Mouse (Mus musculus): ENCODE data around the gene Cyp26a1. TPM values are rescaled to one million over a fixed set of nuclear protein-coding genes. Genes with fewer than 3 reads are reported as not detected.

Cyp26a1 gene
- 0.57 and 0.59 TPM in 2 replicates for polyA plus RNA-seq (2014; fragmentation: Nextera tagmentation; extraction: Ambion mirVana)

- Histone ChIP-seq H3K4me2 (peak within 1 kb of the TSS; percentile 77), H3K9me3 (replicated peaks; ENCODE audit: control insufficient read depth, low read length) (no peaks in the 10 kb centered on the region), H3K4me3 (ENCODE audit: low read depth, low read length) (peak within 1 kb of the TSS; percentile 41), H3K27ac (ENCODE audit: low read depth, low read length) (no peak within 1 kb of the TSS), H3K4me1 (ENCODE audit: control insufficient read depth, insufficient read depth, low read length) (peaks cover 38% of the 10 kb centered on the region), H3K27me3 (ENCODE audit: control insufficient read depth, insufficient read depth, low read length) (peaks cover 98% of the 10 kb centered on the region), H3K36me3 (ENCODE audit: control insufficient read depth, insufficient read depth, low read length) (no peaks in the 10 kb centered on the region), H3K9ac (ENCODE audit: low read depth, low read length) (no peak within 1 kb of the TSS)
- ATAC-seq (replicated peaks; ENCODE audit: insufficient number of reproducible peaks, low FRiP score, low TSS enrichment) = no peak
- WGBS (ENCODE audit: insufficient replicate concordance) = under 1% methylated on average over 51 of the region's 51 CpGs
Measured at GRCm38 (mm10) chr19:37697651-37698272, at the start of gene Cyp26a1. Gene Cyp26a1 (plus strand): TSS chr19:37697798.

DNA sequence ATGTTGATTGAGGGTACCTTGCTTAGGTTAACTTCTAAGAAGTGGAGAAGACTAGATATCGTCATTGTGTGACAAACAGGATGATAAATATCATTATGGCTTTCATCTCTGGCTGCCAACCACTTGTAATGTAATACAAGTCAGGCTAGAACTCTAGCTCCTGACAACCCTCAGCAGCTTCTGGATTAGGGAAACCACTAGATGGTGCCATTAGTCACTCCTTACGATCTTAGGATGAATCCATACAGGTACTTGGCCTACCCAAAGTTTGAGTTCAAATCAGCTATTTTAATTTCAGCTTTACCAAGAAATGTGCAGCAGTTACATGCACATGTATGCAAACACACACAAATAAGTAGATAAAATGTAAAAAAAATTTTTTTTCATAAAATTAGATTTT is 49.6 kb upstream of the Cyp26a1 start:
- Histone ChIP-seq H3K4me2 (no peak overlapping the region), H3K36me3 (ENCODE audit: control insufficient read depth, insufficient read depth, low read length) (no peaks in the 10 kb centered on the region), H3K9me3 (replicated peaks; ENCODE audit: control insufficient read depth, low read length) (no peaks in the 10 kb centered on the region), H3K9ac (ENCODE audit: low read depth, low read length) (no peak overlapping the region), H3K4me1 (ENCODE audit: control insufficient read depth, insufficient read depth, low read length) (no peaks in the 10 kb centered on the region), H3K27me3 (ENCODE audit: control insufficient read depth, insufficient read depth, low read length) (no peaks in the 10 kb centered on the region), H3K27ac (ENCODE audit: low read depth, low read length) (no peak overlapping the region), H3K4me3 (ENCODE audit: low read depth, low read length) (no peak overlapping the region)
- no peak for ATAC-seq (replicated peaks; ENCODE audit: insufficient number of reproducible peaks, low FRiP score, low TSS enrichment)
- WGBS (ENCODE audit: insufficient replicate concordance) = 23% methylated on average over 2 of the region's 2 CpGs

DNA sequence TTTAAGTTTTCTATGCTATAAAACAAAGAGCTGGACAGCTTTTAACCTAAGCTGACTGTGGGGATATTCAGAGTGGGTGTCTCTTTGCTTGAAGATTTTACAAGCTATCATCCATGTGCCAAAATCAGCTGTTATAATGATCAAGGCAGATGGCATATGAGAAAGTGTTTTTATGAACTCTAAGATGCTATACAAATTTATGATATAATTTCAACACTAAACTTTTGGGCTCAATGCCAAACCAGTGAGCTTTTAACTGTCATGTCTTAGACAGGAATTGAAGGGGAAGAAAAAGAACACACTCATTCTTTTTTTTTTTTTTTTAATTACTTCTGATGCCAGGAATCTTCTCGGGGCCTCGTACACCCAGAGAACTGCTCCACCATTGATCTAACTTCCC is 47.1 kb upstream of the Cyp26a1 start:
- no peak for ATAC-seq (replicated peaks; ENCODE audit: insufficient number of reproducible peaks, low FRiP score, low TSS enrichment)
- H3K9me3 ChIP-seq (replicated peaks; ENCODE audit: control insufficient read depth, low read length) = no peaks in the 10 kb centered on the region
- H3K4me2 ChIP-seq = no peak overlapping the region
- H3K9ac ChIP-seq (ENCODE audit: low read depth, low read length) = no peak overlapping the region
- H3K27ac ChIP-seq (ENCODE audit: low read depth, low read length) = no peak overlapping the region
- no peaks in the 10 kb centered on the region for H3K36me3 ChIP-seq (ENCODE audit: control insufficient read depth, insufficient read depth, low read length)
- H3K4me3 ChIP-seq (ENCODE audit: low read depth, low read length) = no peak overlapping the region
- no peaks in the 10 kb centered on the region for H3K27me3 ChIP-seq (ENCODE audit: control insufficient read depth, insufficient read depth, low read length)
- H3K4me1 ChIP-seq (ENCODE audit: control insufficient read depth, insufficient read depth, low read length) = no peaks in the 10 kb centered on the region
- 76% methylated on average over 2 of the region's 2 CpGs for WGBS (ENCODE audit: insufficient replicate concordance)

DNA sequence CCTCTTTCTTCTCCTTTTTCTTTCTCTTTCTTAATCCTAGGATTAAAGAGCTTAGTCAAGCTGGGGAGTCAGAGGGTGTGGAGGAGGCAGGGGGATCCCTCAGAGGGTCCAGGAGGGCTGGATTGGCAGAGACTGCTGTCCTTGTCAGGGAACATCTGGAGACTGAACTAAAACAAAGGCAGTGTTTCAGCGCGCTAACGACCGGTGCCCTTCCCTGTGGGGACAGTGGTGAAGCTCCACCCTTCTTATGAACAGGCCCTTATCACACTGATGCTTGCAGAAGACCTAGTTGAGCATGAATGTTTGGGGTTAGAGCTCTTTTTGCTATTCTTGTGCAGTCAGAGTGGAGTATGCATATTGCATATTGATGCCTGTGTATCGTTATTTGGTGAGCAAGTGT is 43.6 kb upstream of the Cyp26a1 start:
- ATAC-seq (replicated peaks; ENCODE audit: insufficient number of reproducible peaks, low FRiP score, low TSS enrichment) = no peak

GRCm38 (mm10) chr19:37656441-37656840 is 41.2 kb upstream of the Cyp26a1 start:
- Histone ChIP-seq H3K27ac (ENCODE audit: low read depth, low read length) (no peak overlapping the region), H3K4me3 (ENCODE audit: low read depth, low read length) (no peak overlapping the region), H3K36me3 (ENCODE audit: control insufficient read depth, insufficient read depth, low read length) (no peaks in the 10 kb centered on the region), H3K4me2 (no peak overlapping the region), H3K9me3 (replicated peaks; ENCODE audit: control insufficient read depth, low read length) (no peaks in the 10 kb centered on the region), H3K4me1 (ENCODE audit: control insufficient read depth, insufficient read depth, low read length) (peaks cover 6% of the 10 kb centered on the region; the same call in 1 of the 2 replicates), H3K9ac (ENCODE audit: low read depth, low read length) (no peak overlapping the region), H3K27me3 (ENCODE audit: control insufficient read depth, insufficient read depth, low read length) (no peaks in the 10 kb centered on the region)
- ATAC-seq (replicated peaks; ENCODE audit: insufficient number of reproducible peaks, low FRiP score, low TSS enrichment) = no peak
- WGBS (ENCODE audit: insufficient replicate concordance) = 7% methylated on average over 9 of the region's 9 CpGs

More for the DNA sequence above, 43.6 kb upstream of the Cyp26a1 start:
- 35% methylated on average over 5 of the region's 5 CpGs for WGBS (ENCODE audit: insufficient replicate concordance)
- Histone ChIP-seq H3K27ac (ENCODE audit: low read depth, low read length) (no peak overlapping the region; the same call in 1 of the 2 replicates), H3K4me3 (ENCODE audit: low read depth, low read length) (no peak overlapping the region), H3K4me1 (ENCODE audit: control insufficient read depth, insufficient read depth, low read length) (peaks cover 6% of the 10 kb centered on the region; the same call in 1 of the 2 replicates), H3K36me3 (ENCODE audit: control insufficient read depth, insufficient read depth, low read length) (no peaks in the 10 kb centered on the region), H3K9ac (ENCODE audit: low read depth, low read length) (no peak overlapping the region), H3K4me2 (no peak overlapping the region), H3K27me3 (ENCODE audit: control insufficient read depth, insufficient read depth, low read length) (no peaks in the 10 kb centered on the region), H3K9me3 (replicated peaks; ENCODE audit: control insufficient read depth, low read length) (no peaks in the 10 kb centered on the region)

DNA sequence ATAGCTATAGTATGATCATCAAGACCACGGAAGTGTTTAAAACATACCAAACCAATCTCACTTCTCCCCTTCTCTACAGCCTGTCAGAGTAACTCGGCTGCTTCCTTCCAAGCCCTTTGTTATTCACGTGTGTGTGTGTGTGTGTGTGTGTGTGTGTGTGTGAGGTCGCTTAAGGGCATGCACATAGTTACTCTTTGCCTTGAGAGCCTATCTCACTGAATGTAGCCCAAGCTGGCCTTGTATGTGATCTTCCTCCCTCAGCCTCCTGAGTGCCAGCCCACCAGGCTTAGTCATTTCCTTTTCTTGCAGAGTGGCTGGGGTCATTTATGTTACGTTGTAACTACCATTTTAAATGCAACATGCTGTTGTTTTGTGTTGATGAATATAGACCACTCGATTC is 32.3 kb upstream of the Cyp26a1 start:
- Histone ChIP-seq H3K4me1 (ENCODE audit: control insufficient read depth, insufficient read depth, low read length) (no peaks in the 10 kb centered on the region), H3K27me3 (ENCODE audit: control insufficient read depth, insufficient read depth, low read length) (no peaks in the 10 kb centered on the region), H3K9ac (ENCODE audit: low read depth, low read length) (no peak overlapping the region), H3K4me3 (ENCODE audit: low read depth, low read length) (no peak overlapping the region), H3K9me3 (replicated peaks; ENCODE audit: control insufficient read depth, low read length) (no peaks in the 10 kb centered on the region), H3K4me2 (no peak overlapping the region), H3K27ac (ENCODE audit: low read depth, low read length) (no peak overlapping the region), H3K36me3 (ENCODE audit: control insufficient read depth, insufficient read depth, low read length) (no peaks in the 10 kb centered on the region)
- ATAC-seq (replicated peaks; ENCODE audit: insufficient number of reproducible peaks, low FRiP score, low TSS enrichment) = no peak
- WGBS (ENCODE audit: insufficient replicate concordance) = 72% methylated on average over 6 of the region's 6 CpGs

GRCm38 (mm10) chr19:37667855-37668594 is 29.6 kb upstream of the Cyp26a1 start:
- 44% methylated on average over 13 of the region's 13 CpGs for WGBS (ENCODE audit: insufficient replicate concordance)
- H3K36me3 ChIP-seq (ENCODE audit: control insufficient read depth, insufficient read depth, low read length) = no peaks in the 10 kb centered on the region
- no peak overlapping the region for H3K4me2 ChIP-seq
- peak; percentile 61; the same call in 1 of the 2 replicates for ATAC-seq (replicated peaks; ENCODE audit: insufficient number of reproducible peaks, low FRiP score, low TSS enrichment)
- H3K4me3 ChIP-seq (ENCODE audit: low read depth, low read length) = no peak overlapping the region
- H3K9me3 ChIP-seq (replicated peaks; ENCODE audit: control insufficient read depth, low read length) = no peaks in the 10 kb centered on the region
- H3K9ac ChIP-seq (ENCODE audit: low read depth, low read length) = no peak overlapping the region
- H3K27ac ChIP-seq (ENCODE audit: low read depth, low read length) = no peak overlapping the region
- no peaks in the 10 kb centered on the region for H3K27me3 ChIP-seq (ENCODE audit: control insufficient read depth, insufficient read depth, low read length)
- no peaks in the 10 kb centered on the region for H3K4me1 ChIP-seq (ENCODE audit: control insufficient read depth, insufficient read depth, low read length)

DNA sequence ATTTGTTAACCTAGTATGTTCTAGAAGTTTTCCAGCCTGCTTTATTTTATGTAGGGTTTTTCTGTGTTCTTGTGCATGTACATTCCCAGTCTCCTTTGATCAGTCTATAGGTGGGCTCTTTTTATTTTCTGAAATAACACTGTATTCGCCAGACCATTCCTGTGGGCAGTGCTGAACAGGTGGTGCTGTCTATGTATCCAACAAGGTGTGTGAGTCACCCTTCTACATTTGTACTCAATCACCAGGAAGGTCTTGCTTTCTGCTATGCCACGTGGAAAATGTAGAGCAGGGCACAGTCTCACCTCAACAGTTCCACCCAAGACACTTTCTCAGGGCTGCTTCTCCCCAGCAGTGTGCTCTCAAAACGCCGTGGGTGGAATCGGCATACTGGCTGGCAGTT is 28.9 kb upstream of the Cyp26a1 start:
- no peak for ATAC-seq (replicated peaks; ENCODE audit: insufficient number of reproducible peaks, low FRiP score, low TSS enrichment)
- 85% methylated on average over 5 of the region's 5 CpGs for WGBS (ENCODE audit: insufficient replicate concordance)
- H3K9ac ChIP-seq (ENCODE audit: low read depth, low read length) = no peak overlapping the region
- no peaks in the 10 kb centered on the region for H3K9me3 ChIP-seq (replicated peaks; ENCODE audit: control insufficient read depth, low read length)
- no peak overlapping the region for H3K27ac ChIP-seq (ENCODE audit: low read depth, low read length)
- no peaks in the 10 kb centered on the region for H3K36me3 ChIP-seq (ENCODE audit: control insufficient read depth, insufficient read depth, low read length)
- no peaks in the 10 kb centered on the region for H3K4me1 ChIP-seq (ENCODE audit: control insufficient read depth, insufficient read depth, low read length)
- no peaks in the 10 kb centered on the region for H3K27me3 ChIP-seq (ENCODE audit: control insufficient read depth, insufficient read depth, low read length)
- H3K4me2 ChIP-seq = no peak overlapping the region
- H3K4me3 ChIP-seq (ENCODE audit: low read depth, low read length) = no peak overlapping the region
